Mouse (Mus musculus) liver, adult 2 months (tissue): ENCODE measurements around the gene Cant1. TPM values are rescaled to one million over a fixed set of nuclear protein-coding genes. Genes with fewer than 3 reads are reported as not detected.

ENCODE experiments used
- DNase-seq: peaks from one replicate; pipeline ENCODE4 v3.0.0-alpha.2; 2011; ENCODE audit warnings: low read depth, low spot score; ENCODE audit errors: extremely low read depth
- H3K27ac ChIP-seq: fragments of 200-500 bp; replicated peaks from 2 replicates; pipeline ENCODE4 v1.5.1; 2012; ENCODE audit warnings: low read depth, mild to moderate bottlenecking, control low read depth, inconsistent platforms, low read length; ENCODE audit not compliant: insufficient read depth
- H3K27me3 ChIP-seq: fragments of 200-500 bp; 2 replicates; pipeline ENCODE4 v1.6.1; 2012; ENCODE audit warnings: mild to moderate bottlenecking, moderate library complexity, low read length, inconsistent platforms; ENCODE audit not compliant: control insufficient read depth, insufficient read depth
- H3K36me3 ChIP-seq: fragments of 200-500 bp; 2 replicates; pipeline ENCODE4 v1.6.1; 2012; ENCODE audit warnings: low read length, inconsistent platforms; ENCODE audit not compliant: control insufficient read depth, insufficient read depth
- H3K4me1 ChIP-seq: fragments of 200-500 bp; 2 replicates; pipeline ENCODE4 v1.6.1; 2011; ENCODE audit warnings: low read length; ENCODE audit not compliant: control insufficient read depth, insufficient read depth
- H3K4me3 ChIP-seq: fragments of 200-500 bp; 2 replicates; pipeline ENCODE4 v1.5.1; 2011; ENCODE audit warnings: low read depth, mild to moderate bottlenecking, control low read depth, low read length, moderate library complexity; ENCODE audit not compliant: insufficient read depth
- H3K79me2 ChIP-seq: fragments of 200-500 bp; 2 replicates; pipeline ENCODE4 v1.6.1; 2012; ENCODE audit warnings: inconsistent platforms, mild to moderate bottlenecking, low read length, moderate library complexity; ENCODE audit not compliant: control insufficient read depth, insufficient read depth
- H3K9ac ChIP-seq: fragments of 200-500 bp; 2 replicates; pipeline ENCODE4 v1.6.1; 2012; ENCODE audit warnings: low read depth, mild to moderate bottlenecking, control low read depth, inconsistent platforms, low read length
- CTCF ChIP-seq: fragments of 200-500 bp; IDR thresholded peaks from 2 replicates; pipeline ENCODE4 v1.5.1; 2011; ENCODE audit warnings: low read depth, low read length, control low read depth
- POLR2A ChIP-seq: fragments of 200-500 bp; IDR thresholded peaks from 2 replicates; pipeline ENCODE4 v1.6.1; 2011; ENCODE audit warnings: low read length, control low read depth; ENCODE audit not compliant: insufficient read depth; ENCODE audit errors: extremely low read depth
- WGBS: fragments of 180-500 bp; shearing (Covaris S2); methylation state at CpG from one replicate; pipeline ENCODE4 v1.1.7; 2018; 5-methylcytosine and 5-hydroxymethylcytosine counted together
- polyA plus RNA-seq: library from polyadenylated mRNA; depleted of rRNA; stranded (reverse); fragments of >200 nt; gene quantifications from 2 replicates; pipeline ENCODE4 v1.2.3, GENCODE M21; 2012; rRNA removed
- total RNA-seq: library from RNA; depleted of rRNA; stranded (reverse); fragments of >200 nt; gene quantifications from 2 replicates; pipeline ENCODE4 v1.2.3, GENCODE M21; 2014; rRNA removed

The Cant1 gene
- total and polyA plus RNA-seq, 2 experiments, result 11.4 to 25.7 TPM

DNA sequence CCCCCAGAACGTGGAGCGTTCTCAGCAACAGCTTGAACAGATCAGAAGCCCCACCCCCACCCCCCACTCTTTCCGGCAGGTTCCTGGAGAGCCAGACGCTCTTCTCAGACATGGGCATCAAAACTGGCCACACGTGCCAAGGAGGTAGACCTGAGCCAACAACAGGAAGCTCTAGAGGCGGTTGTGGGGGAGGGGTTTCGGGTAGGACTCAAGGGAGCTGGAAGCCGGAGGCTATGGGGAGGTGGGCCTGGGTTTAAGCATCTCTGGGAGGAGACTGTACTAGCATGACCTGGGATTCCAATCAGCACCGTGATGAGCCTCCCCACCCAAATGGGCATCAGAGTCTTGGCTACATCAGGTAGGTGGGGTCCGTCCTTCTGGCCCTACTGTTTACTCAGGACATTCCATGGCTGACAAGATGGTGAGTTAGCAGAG, 58.0 kb downstream of the Cant1 start:
- Histone ChIP-seq H3K27me3 (no peaks in the 10 kb centered on the region; the same call in 1 of the 2 replicates), H3K4me1 (no peaks in the 10 kb centered on the region), H3K36me3 (no peaks in the 10 kb centered on the region), H3K4me3 (no peak overlapping the region), H3K9ac (no peak overlapping the region), H3K79me2 (no peaks in the 10 kb centered on the region), H3K27ac (no peak overlapping the region)
- WGBS, result 61% methylated on average over 10 of the region's 10 CpGs
- no peak for DNase-seq
- no peak for TF ChIP-seq CTCF
- no peak for TF ChIP-seq POLR2A

GRCm38 (mm10) chr11:118360491-118360890, 58.4 kb downstream of the Cant1 start:
- TF ChIP-seq CTCF (no peak), POLR2A (no peak)
- Histone ChIP-seq H3K4me1 (no peaks in the 10 kb centered on the region), H3K36me3 (no peaks in the 10 kb centered on the region), H3K4me3 (no peak overlapping the region), H3K79me2 (no peaks in the 10 kb centered on the region), H3K27ac (no peak overlapping the region), H3K27me3 (no peaks in the 10 kb centered on the region; the same call in 1 of the 2 replicates), H3K9ac (no peak overlapping the region)
- WGBS, result 65% methylated on average over 7 of the region's 7 CpGs
- DNase-seq, result no peak

Other genes with a start within 250 kb of the Cant1 start
- 26.8 and 32.4 TPM in 2 replicates for gene Cyth1, start 170.5 kb downstream of the Cant1 start, total RNA-seq
- 13.9 and 14.7 TPM in 2 replicates for gene Cyth1, start 170.5 kb downstream of the Cant1 start, polyA plus RNA-seq
- gene Usp36, start 128.8 kb downstream of the Cant1 start, total RNA-seq, result 2.7 and 4.0 TPM in 2 replicates
- 7.5 and 12.3 TPM in 2 replicates for gene Usp36, start 128.8 kb downstream of the Cant1 start, polyA plus RNA-seq
- gene Cep295nl, start 76.6 kb downstream of the Cant1 start, total RNA-seq, result not detected in 2 replicates
- gene Cep295nl, start 76.6 kb downstream of the Cant1 start, polyA plus RNA-seq, result not detected in 2 replicates
- 2.6 and 4.6 TPM in 2 replicates for gene Timp2, start 63.3 kb downstream of the Cant1 start, total RNA-seq
- 7.7 and 7.9 TPM in 2 replicates for gene Timp2, start 63.3 kb downstream of the Cant1 start, polyA plus RNA-seq
- 20.2 and 23.9 TPM in 2 replicates for gene Lgals3bp, start 17.0 kb downstream of the Cant1 start, total RNA-seq
- gene Lgals3bp, start 17.0 kb downstream of the Cant1 start, polyA plus RNA-seq, result 136 and 216 TPM in 2 replicates
- 6.6 and 9.9 TPM in 2 replicates for gene C1qtnf1, start 9.1 kb upstream of the Cant1 start, total RNA-seq
- 8.1 and 9.2 TPM in 2 replicates for gene C1qtnf1, start 9.1 kb upstream of the Cant1 start, polyA plus RNA-seq
- gene Engase, start 57.7 kb upstream of the Cant1 start, total RNA-seq, result 3.0 and 3.6 TPM in 2 replicates
- gene Engase, start 57.7 kb upstream of the Cant1 start, polyA plus RNA-seq, result 8.1 and 8.3 TPM in 2 replicates